Mouse (Mus musculus): ENCODE data around the gene Eif4e2.

The Eif4e2 gene

DNA sequence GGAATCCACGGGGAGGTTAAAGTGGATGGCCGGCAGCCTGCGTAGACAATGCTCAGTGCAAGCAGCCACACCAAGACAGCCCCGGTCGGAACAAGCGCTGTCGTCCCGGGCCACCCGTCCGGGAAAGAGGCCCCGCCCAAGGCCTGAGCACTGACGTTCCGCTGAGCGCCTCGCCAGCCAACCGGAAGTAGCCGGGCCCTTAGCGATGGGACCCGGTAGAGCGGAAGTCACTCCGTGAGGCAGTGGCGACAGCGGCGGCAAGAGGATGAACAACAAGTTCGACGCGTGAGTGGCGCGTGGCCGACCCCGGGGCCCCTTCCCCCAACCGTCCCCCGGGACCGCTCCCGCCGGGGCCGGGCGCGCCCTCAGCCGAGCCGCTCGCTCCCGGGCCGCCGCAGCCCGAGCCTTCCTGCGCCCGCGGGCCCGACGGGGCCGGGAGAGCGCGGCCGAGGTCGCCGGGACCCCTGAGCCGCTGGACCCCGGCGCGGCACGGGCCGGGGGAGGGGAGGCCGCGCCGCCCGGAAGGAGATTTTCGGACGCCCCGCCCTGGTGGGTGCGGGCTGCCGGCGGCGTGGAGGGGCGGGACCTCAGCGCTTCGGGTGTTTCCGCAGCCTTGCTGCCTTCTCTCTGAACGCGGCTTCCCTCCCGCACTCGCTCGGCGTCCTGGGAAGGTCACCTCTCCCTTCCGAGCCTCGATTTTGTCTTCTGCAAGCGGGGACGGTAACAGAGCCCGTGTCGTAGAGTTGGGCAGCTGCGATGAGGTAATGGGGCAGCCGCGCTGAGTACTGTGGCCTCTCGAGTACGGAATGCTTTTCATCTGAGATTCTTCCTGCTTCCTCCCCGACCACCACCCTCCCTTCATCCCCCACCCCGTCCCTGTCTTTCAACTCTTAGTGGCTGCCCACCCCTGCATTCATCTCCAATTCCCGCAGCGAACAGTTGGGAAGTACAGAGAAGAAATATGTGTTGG, at the start of gene Eif4e2:
TSS of gene Eif4e2 (plus strand) at position 180 of the 970 bp plus-strand sequence.
- DNase-seq = peak; percentile 98

DNA sequence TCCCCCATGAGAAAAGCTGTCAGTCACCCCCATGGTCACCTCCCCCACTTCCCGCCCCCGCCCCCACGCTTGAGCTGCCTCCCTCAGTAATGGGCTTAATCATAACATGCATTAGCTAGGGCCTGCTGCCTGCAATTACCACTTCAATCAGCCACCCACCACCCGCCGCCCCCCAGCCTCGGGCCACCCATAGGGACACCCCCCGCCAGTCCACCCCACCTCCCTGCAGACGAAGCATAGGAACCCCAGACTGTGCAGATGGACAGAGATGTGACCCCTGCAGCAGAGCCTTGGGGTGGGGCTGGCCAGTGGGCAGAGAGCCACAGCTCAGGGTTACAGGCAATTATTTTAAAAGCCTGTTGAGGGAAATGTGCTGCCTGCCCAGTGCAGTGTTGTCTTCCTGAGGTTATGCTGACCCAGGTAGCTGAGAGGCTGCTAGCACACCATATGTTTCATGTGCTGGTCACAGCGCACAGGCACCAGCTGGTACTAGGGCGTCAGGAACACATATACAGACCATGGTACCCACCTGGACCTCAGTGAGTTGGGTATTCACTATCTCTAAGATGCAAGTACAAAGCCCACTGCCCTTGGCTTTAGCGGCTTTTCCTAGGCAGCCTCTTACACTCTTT, 49.4 kb upstream of the Eif4e2 start:
- DNase-seq = no peak

DNA sequence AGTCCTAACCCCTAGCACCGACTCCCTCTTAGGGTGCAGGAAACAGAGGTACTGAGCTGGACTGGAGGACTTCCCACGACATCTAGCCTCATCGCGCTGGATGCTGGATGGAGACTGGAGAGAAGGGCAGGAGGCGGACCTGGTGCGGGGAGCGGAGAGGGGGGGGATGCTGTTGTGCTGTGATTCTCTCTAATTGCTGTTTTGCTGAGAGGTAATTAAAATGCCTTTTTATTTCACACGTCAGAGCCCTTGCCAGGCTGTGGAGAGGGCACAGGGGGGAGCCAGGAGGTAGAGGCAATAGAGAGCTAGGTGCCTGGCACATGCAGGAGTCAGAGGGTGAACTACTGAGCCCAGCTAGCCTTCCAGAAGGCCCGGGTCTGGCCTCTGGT, 48.9 kb upstream of the Eif4e2 start:
- no peak for DNase-seq

DNA sequence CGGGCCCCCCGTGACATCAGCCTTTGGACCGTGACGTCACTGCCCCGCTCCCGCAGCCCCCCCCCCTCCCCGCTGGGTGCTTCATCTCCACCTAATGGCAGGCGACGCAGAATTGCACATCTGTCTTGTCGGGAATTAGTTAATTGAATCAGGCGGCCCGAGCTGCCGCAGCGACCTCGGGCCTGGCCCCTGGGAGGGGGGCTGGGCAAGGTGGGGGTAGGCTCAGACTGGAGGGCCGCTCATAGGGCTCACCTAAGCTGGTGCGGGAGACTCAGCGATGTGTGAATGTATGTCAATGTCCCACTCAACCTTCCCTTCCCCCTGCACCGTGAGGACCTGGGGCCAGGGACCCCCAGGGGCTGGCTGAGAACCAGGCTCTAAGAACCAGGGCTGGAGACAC, 43.3 kb upstream of the Eif4e2 start:
- DNase-seq = no peak

DNA sequence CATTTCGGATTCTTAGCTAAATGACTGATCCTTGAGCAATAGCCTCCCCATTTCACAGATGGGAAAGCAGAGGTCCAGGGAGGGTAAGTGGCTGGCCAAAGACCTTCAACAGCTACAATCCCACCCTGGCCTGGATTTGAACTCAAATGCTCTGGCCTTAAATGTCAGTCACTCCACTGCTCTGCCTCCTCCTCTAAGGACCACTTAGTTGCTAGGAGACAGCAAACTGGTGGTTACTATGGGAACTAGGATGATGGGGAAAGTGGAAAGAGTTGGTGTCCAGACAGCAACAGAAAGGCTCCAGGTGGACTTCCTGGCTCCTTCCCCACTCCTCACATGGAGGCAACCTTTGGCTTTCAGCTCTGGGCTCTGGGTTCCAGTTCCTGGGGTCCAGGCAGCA, 42.4 kb upstream of the Eif4e2 start:
- DNase-seq = no peak

DNA sequence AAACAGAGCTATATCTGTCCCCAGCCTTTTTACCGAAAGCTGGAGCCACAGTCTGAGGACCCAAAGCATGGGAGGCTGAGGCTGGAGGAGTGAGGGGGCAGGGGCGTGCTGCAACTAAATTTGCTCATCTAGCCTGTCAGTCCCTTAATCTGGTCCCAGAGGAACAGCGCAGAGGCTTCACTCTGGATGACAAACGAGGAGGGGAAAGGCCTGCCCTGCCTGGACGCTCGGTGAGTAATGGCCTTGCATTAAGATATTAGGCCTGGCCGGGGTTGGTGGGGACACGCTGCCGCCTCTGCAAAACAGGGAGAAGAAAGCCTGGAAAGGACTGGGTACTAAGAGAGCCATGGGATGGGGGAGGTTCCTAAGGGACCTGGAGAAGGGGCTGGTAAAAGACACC, 41.4 kb upstream of the Eif4e2 start:
- DNase-seq = no peak

DNA sequence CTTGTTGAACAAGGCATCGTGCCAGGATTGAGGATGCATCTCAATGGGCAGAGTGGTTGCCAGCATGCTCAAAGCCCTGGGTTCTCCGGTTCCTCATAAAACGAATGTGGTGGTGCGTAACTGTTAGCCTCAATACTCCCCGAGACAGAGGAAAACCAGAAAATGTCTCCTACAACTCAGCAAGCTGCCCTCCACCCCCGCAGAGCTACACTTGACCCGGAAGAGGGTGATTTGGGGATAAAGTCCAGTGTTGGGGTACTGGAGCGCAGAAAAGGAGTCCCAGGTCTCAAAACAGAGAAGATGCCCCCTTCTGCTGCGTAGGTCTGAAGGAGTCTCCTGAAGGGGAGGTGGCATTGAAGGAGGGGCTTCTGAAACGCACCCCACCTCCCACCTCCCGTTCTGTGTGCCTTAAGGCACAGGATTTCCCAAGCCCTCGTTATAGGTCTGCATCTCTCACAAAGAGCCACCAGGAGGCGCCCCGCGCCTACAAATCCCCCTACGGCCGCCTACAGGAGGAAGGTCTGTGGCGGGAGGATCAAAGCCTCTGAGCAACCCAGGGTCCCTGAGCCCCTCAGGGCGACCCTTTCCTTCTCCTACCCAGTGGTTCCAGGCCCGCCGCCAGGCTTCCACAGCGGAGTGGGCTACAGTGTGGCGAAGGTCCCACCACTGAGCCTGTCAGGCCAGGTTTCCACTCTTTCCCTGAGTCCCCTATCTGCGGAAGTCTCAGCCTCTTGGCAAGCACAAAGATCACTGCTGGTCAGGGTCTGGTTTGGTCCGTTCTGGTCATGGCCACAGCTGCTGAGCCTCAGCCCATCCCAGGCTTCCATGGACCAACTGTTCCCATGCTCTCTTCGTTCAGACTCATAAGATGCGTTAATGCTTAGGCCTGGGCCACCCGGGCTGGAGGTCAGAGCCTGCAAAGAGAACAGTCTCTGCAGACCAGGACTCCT, 39.4 kb upstream of the Eif4e2 start:
- peak; percentile 73 for DNase-seq

DNA sequence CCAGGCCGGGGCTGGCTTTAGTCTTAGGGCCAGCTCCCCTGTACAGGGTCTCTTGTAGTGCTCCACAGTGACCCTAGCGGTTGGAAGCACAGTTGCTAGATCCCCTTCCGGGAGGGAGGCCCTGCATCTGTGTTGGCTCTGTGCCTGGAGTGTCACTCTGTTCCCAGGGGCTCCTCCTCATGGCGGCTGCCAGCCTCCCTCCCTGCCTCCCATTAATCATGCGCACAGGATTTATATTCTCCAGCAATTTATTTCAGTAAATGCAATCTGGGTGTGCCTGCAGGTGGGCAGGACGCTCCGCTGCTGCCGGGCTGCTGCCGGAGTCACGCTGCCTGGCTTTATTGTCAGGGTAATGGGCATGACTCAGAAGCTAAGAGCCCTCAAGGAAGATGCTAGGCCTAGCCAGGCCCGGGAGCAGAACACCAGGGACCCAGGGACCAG, 37.8 kb upstream of the Eif4e2 start:
- peak; percentile 86 for DNase-seq

DNA sequence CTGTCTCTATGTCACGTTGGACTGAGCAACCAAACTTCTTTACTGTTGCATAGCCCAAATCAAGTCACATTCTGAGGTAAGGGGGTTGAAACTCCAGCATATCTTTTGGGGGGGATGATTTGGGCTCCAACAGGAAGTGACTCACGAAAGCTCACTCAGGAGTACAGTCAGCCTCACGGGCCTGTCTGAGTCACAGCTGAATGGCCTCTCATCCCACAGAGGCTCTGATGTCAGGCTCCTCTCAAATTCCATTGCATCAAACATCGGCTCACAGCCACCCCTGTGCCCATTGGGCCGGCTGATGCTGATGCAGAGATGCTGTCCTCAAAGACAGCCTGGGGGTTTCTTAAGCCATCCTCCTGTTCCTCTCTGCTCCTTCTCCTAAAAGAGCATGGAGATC, 32.8 kb upstream of the Eif4e2 start:
- DNase-seq = no peak

DNA sequence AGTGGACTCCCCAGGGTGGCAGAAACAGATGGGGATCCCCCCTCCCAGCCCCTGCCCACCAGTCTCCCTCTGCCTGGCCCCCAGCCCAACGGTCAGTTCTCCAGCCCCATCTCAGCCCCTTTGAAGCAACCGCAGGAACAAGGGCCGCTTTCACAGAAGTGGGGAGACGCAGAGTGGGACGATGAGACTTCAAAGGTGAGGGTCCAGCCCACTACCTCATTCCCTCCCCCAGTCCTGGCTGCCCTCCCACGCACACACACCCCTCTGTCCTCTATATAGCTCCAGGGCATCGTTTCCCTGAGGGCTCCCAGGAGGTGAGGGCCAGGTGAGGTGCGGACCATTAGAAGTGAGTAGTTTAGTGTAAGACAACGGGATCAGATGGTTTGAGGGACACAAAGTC, 30.7 kb upstream of the Eif4e2 start, which contains the start of gene Prss56:
TSS of gene Prss56 (plus strand) at position 301 of the 400 bp plus-strand sequence.
- DNase-seq = no peak

DNA sequence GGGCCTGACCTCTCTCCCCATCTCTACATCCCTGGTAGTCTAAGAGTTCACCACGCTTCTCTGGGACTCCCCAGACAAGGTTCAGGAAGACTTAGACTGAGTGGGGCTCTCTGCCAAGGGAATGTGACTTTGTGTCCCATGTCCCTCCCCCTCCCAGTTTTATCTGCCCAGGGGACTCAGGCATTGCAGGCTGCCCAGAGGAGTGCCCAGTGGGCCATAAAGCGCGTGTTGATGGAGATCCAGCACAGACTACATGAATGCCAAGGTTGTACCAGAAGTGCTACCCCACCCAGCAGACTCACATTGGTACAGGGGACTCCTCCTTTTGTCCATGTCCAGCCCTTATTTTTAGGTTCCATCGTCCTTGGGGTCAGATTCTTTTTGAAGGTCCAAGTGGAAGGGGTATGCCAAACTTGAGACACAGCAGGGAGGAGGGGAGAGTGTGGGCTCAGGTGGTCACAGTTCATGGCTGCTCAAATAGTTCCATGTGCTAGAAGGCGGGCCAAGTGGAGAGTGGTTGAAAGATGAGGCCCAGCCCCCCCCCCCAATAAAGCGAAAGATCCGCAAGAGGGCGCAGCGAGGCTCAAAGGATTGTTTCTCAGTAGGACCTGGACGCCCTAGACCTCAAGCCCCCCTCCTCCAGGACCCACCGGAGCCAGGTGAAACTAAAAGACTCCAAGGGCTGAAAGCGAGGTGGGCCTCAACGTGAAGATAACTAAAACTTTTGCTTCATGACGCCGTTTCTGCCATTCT, 29.5 kb upstream of the Eif4e2 start:
- no peak for DNase-seq

DNA sequence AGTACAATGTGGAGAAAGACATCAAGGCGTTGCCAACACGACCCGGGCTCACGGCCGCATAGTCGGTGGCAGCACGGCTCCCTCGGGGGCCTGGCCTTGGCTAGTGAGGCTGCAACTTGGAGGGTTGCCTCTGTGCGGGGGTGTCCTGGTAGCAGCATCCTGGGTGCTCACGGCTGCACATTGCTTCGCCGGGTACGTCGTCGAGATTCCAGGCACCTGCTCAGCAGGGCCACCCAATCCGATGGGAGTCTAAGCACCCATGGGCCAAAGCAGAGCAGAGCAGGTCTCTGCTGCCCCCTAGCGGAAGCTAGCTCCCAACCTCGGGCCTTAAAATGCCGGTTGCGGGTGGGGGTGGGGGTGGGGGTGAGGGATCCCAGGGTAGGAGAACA, 29.0 kb upstream of the Eif4e2 start:
- peak; percentile 77 for DNase-seq

DNA sequence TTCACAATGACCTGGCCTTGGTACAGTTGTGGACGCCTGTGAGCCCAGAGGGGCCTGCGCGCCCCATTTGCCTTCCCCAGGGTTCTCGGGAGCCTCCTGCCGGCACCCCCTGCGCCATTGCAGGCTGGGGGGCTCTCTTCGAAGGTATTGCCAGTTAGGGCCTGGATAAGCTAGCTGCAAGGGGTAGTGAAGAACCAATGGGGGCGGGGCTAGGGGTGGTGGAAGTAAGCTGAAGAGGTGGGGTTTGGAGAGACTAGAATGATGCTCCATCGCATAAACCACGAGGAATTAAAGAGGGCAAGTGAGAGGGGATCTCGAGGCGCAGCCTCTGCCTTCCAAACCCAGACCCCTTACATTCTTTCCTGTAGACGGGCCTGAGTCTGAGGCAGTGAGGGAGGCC, 28.2 kb upstream of the Eif4e2 start:
- no peak for DNase-seq

DNA sequence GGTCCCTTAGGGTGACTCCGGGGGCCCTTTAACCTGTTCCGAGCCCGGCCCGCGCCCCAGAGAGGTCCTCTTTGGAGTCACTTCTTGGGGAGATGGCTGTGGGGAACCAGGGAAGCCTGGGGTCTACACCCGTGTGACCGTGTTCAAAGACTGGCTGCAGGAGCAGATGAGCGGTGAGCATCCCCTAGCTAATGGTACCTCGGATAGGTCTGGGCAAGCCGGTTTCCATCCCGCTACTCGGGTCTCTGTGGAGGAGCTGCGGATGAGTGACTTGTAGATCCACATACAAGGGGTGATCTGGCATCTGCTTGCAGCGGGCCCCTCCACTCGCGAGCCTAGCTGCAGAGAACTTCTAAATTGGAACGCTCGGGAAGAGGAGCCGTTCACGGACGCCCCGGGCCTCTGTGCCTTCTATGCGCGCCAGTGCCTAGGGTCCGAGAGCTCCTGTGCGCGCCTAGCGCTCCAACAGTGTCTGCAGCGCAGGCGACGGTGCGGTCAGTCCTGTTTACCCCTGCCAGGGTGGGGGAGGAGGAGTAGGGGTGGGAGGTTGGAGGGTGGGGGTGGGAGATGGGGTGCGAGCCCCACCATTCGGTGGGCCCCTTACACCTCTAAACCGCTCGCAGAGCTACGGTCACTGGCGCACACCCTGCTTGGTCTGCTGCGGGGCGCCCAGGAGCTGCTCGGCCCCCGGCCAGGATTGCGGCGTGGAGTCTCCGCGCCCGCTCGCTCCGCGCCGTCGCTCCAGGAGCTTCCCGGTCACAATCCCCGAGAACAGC, 27.3 kb upstream of the Eif4e2 start:
- no peak for DNase-seq

DNA sequence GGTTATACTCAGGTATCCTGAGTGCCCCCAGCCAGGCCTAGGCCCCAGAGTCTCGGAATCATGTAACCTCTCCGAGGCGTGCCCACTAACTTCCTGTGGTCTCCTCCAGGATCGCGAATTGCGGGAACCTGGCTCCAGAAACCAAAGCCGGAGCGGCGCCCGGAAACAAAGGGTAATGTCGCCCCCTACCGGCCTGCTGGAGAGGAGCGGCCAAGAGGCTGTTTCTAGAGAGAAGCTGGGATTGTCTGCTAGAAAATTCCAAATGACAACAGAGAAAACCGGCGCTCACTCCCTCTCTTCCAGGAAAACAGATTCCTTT, 26.7 kb upstream of the Eif4e2 start:
- DNase-seq = peak; percentile 76

DNA sequence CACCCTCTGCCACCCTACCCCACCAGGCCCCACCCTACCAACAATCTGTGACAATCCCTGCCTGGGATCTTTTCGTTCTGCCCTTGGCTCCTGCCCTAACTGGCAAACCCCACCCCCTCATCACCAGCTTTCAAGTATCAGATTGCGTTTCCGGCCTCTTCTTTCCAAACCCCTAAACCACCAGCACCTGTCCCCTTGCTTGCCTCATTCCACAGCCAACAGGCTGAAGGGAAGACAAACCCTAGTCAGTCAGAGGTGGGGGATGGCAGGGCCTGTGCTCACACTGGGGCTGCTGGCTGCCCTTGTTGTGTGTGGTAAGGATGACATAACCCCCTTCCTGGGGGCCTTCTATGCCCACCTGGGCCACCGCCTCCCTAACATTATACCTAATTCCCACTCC, 23.3 kb upstream of the Eif4e2 start, which contains the start of gene Chrnd:
TSS of gene Chrnd (plus strand) at position 179 of the 400 bp plus-strand sequence.
- DNase-seq = no peak

DNA sequence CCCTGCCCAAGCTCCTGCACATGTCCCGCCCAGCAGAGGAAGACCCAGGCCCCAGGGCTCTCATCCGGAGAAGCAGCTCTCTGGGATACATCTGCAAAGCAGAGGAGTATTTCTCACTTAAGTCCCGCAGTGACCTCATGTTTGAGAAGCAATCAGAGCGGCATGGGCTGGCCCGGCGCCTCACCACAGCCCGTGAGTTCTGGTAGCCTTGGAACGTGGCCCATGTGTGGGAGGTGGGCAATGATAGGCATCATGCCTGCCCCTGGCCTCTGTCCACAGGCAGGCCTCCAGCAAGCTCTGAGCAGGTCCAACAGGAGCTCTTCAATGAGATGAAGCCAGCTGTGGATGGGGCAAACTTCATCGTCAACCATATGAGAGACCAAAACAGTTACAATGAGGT, 16.4 kb upstream of the Eif4e2 start:
- DNase-seq = no peak

DNA sequence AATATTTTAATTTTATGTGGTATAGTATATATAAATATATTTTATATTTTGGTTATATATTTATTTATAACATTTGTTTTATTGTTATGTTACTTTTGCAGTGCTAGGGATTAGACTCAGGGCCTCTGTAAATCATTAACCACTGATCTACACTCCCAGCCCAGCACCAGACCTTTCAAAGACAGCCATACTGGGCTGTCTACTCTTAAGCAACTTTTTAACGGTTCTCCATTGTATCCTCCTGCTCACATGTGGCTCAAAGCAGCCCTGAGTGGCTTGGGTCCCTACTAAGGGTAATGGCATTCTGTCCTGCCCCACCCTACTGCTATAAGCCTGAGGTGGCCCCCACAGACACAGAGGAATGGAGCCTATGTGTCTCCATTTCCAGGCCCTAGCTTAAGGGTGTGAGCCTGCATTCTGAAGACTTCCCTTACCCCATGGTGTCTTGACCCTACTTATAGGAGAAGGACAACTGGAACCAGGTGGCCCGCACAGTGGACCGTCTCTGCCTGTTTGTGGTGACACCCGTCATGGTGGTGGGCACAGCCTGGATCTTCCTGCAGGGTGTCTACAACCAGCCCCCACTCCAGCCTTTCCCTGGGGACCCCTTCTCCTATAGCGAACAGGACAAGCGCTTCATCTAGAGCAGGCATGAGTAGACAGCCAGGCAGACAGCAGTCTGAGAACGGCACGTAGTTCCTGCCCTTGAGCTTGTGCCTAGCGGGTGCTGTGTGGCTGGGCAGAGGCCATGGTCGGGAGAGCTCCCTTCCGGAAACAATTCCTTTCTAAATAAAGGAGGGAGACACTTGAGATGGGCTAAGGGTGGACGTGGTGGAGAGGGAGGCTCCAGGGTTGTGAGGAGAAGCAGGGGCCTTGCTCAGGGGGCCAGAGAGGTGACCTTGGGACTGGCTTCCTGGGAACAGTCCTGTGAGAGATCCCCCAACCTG, 15.3 kb upstream of the Eif4e2 start:
- no peak for DNase-seq

DNA sequence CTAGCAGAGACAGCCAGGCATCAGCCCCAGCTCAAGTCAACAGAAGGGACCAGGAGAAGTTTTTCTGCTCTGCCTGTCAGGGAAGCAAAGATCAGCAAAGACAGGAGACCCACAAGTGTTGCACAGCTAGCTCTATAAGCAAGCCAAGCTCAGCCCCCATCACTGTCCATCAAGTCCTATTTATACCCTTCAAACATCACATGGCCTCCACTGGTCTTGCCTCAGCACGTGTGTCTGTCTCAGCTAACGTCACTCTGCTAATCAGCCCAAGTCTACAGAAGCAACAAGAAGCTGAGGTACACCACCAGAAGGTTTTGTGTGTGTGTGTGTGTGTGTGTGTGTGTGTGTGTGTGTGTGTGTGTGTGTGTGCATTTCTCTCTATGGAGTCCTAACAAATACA, 12.9 kb upstream of the Eif4e2 start:
- DNase-seq = no peak

DNA sequence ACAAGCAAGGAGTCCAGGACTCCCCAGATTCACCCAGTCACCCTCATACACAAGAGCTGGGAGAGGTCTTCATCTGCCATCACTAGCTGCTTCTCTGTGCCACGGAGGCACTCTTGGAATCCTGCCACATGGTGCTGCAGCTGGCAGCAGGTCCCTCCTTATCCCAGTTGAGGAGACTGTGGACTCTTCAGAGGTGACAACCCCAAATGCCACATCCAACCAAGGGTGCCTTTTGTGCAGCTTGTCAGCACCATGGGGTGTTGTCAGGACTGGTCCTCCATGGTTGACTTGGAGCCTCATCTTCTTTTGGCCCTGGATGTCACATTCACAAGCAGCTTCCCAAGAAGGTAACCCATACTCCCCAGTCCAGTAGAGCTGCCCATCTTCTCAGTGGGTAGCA, 11.9 kb upstream of the Eif4e2 start:
- DNase-seq = no peak
